Mouse (Mus musculus): ENCODE data around the gene Panx2.

DNA sequence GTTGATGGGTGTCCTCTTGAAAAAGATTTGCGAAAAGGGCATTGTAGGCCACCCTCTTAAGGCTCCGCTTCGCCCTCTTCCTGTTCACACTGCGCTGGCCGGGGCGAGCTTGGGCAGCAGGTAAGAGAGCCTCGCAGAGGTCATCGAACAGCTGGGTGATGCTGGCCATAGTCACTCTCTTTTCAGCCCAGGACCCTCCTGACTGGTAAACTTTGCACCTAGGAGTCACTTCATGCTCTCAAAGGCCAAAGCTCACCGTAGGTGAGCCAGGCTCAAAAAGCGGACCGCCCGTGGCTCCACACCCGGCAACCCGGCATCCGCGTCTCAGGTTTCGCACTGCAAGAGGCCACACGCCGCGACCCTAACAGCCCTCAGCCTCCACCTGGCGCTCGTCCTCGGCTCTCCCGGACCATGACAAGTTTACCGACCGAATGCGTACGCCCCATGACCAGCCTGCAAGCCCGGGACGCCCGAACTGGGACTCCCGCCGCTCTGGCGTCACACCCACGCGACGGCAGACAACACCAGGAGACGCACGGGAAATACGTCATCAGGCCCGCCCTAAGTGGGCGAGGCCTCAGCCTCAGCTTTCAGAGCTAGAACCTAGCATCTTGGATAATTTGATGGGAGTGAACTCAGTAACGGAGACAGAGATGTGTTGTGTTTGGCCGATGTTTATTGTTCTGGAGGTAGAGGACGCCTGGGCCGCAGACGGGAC lies 63.3 kb downstream of the Panx2 start, which contains the start of gene Tubgcp6:
- peak; percentile 55; the same call in 1 of the 2 replicates for TF ChIP-seq POLR2A (IDR thresholded peaks at IDR 0.05; ENCODE audit: borderline replicate concordance, extremely low read depth, insufficient read depth, insufficient read length, poor library complexity, severe bottlenecking)
- TF ChIP-seq CTCF (IDR thresholded peaks at IDR 0.05; ENCODE audit: borderline replicate concordance, extremely low read depth, insufficient read depth, insufficient read length): no peak

Data from brain, embryonic 14.5 days (tissue).